Mouse (Mus musculus) lung, postnatal 0 days (tissue): Measurements from ENCODE around the gene Zfp622.

ENCODE experiments used
- CTCF ChIP-seq: IDR thresholded peaks from 2 replicates; pipeline ENCODE4 v1.5.1; 2016; ENCODE audit warnings: antibody characterized with exemption, mild to moderate bottlenecking
- EP300 ChIP-seq: IDR thresholded peaks from 2 replicates; pipeline ENCODE4 v1.6.1; 2016; ENCODE audit warnings: antibody characterized with exemption, mild to moderate bottlenecking, control low read depth

DNA sequence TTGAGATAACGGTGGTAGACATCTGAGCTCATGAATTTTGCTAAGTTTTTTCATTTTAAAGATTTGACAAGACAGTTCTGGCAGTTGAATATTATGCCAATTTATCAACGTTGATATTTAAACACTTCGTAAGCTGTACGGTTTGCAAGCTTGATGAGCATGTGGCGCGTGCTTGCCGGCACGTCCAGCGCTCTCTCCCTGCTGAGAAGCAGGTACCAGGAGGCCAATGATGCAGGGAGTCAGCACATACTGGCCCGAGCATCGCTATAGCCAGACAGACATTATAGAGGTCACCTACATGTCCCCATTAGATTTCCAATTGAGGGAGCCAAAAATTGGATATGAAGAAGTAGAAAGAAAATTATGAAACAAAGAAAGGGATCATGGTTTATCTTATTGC lies 42.7 kb upstream of the Zfp622 start:
- no peak for TF ChIP-seq CTCF
- no peak for TF ChIP-seq EP300
